Mouse (Mus musculus): ENCODE measurements around the gene Olfr160.

DNA sequence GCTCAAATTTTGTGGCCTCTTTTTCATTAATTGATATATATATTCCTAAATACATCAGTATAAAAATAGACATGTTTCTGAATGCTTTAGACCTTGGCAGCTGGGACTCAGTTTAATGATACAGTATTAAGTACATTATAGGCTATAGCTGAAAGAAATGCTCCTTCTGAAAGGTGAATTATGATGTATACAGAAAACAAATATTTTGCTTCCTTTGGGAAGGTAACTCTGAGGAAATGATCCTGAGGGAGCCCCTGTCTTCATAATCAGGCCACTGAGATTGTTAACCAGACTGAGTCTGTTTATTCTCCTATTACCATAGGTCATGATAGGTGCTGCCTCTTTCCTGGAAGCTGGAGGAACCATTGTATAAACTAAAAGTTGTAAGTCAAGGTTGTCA lies 28.8 kb upstream of the Olfr160 start, which contains the start of gene Olfr874:
- TF ChIP-seq CTCF (IDR thresholded peaks at IDR 0.05; ENCODE audit: control insufficient read depth, insufficient read depth, low read length) (no peak), POLR2A (IDR thresholded peaks at IDR 0.05; ENCODE audit: borderline replicate concordance, control insufficient read depth, low read depth, low read length) (no peak)

Data from bone marrow, adult 2 months (tissue).